Mouse (Mus musculus) megakaryocyte, embryonic 14.5 days (primary cell): Measurements from ENCODE around the gene Apex1.
"Not testable (repeated sequence)": the region's sequence is repeated elsewhere in the genome, so short reads cannot be mapped to it uniquely, and the experiment has no call there.

Experiments
- FLI1 ChIP-seq: IDR thresholded peaks from 2 replicates; pipeline ENCODE4 v1.6.1; 2012; ENCODE audit warnings: low read length, inconsistent platforms, mixed read lengths
- GATA1 ChIP-seq: IDR thresholded peaks from 3 replicates; pipeline ENCODE4 v1.6.1; 2012; ENCODE audit warnings: mixed read lengths, low read length, inconsistent platforms, borderline replicate concordance

GRCm38 (mm10) chr14:50905327-50905726, 19.4 kb upstream of the Apex1 start:
- not testable (repeated sequence) for TF ChIP-seq GATA1, FLI1
